Mouse (Mus musculus) liver, adult 2 months (tissue): ENCODE results near the gene Vps8. TPM values are rescaled to one million over a fixed set of nuclear protein-coding genes. Genes with fewer than 3 reads are reported as not detected.

Experiments used
- DNase-seq: peaks from one replicate; pipeline ENCODE4 v3.0.0-alpha.2; 2011; ENCODE audit warnings: low read depth, low spot score; ENCODE audit errors: extremely low read depth
- H3K27ac ChIP-seq: fragments of 200-500 bp; replicated peaks from 2 replicates; pipeline ENCODE4 v1.5.1; 2012; ENCODE audit warnings: low read depth, mild to moderate bottlenecking, control low read depth, inconsistent platforms, low read length; ENCODE audit not compliant: insufficient read depth
- H3K27me3 ChIP-seq: fragments of 200-500 bp; 2 replicates; pipeline ENCODE4 v1.6.1; 2012; ENCODE audit warnings: mild to moderate bottlenecking, moderate library complexity, low read length, inconsistent platforms; ENCODE audit not compliant: control insufficient read depth, insufficient read depth
- H3K36me3 ChIP-seq: fragments of 200-500 bp; 2 replicates; pipeline ENCODE4 v1.6.1; 2012; ENCODE audit warnings: low read length, inconsistent platforms; ENCODE audit not compliant: control insufficient read depth, insufficient read depth
- H3K4me1 ChIP-seq: fragments of 200-500 bp; 2 replicates; pipeline ENCODE4 v1.6.1; 2011; ENCODE audit warnings: low read length; ENCODE audit not compliant: control insufficient read depth, insufficient read depth
- H3K4me3 ChIP-seq: fragments of 200-500 bp; 2 replicates; pipeline ENCODE4 v1.5.1; 2011; ENCODE audit warnings: low read depth, mild to moderate bottlenecking, control low read depth, low read length, moderate library complexity; ENCODE audit not compliant: insufficient read depth
- H3K79me2 ChIP-seq: fragments of 200-500 bp; 2 replicates; pipeline ENCODE4 v1.6.1; 2012; ENCODE audit warnings: inconsistent platforms, mild to moderate bottlenecking, low read length, moderate library complexity; ENCODE audit not compliant: control insufficient read depth, insufficient read depth
- H3K9ac ChIP-seq: fragments of 200-500 bp; 2 replicates; pipeline ENCODE4 v1.6.1; 2012; ENCODE audit warnings: low read depth, mild to moderate bottlenecking, control low read depth, inconsistent platforms, low read length
- CTCF ChIP-seq: fragments of 200-500 bp; IDR thresholded peaks from 2 replicates; pipeline ENCODE4 v1.5.1; 2011; ENCODE audit warnings: low read depth, low read length, control low read depth
- POLR2A ChIP-seq: fragments of 200-500 bp; IDR thresholded peaks from 2 replicates; pipeline ENCODE4 v1.6.1; 2011; ENCODE audit warnings: low read length, control low read depth; ENCODE audit not compliant: insufficient read depth; ENCODE audit errors: extremely low read depth
- WGBS: fragments of 180-500 bp; shearing (Covaris S2); methylation state at CpG from one replicate; pipeline ENCODE4 v1.1.7; 2018; 5-methylcytosine and 5-hydroxymethylcytosine counted together
- polyA plus RNA-seq: library from polyadenylated mRNA; depleted of rRNA; stranded (reverse); fragments of >200 nt; gene quantifications from 2 replicates; pipeline ENCODE4 v1.2.3, GENCODE M21; 2012
- total RNA-seq: library from RNA; depleted of rRNA; stranded (reverse); fragments of >200 nt; gene quantifications from 2 replicates; pipeline ENCODE4 v1.2.3, GENCODE M21; 2014

The Vps8 gene
- total and polyA plus RNA-seq, 2 experiments = 5.4 to 6.8 TPM

- no peaks in the 10 kb centered on the region for H3K27me3 ChIP-seq
- H3K9ac ChIP-seq = no peak overlapping the region
- H3K4me3 ChIP-seq = no peak overlapping the region
- H3K27ac ChIP-seq = no peak overlapping the region
- H3K79me2 ChIP-seq = no peaks in the 10 kb centered on the region
- H3K4me1 ChIP-seq = no peaks in the 10 kb centered on the region
- 58% methylated on average over 8 of the region's 8 CpGs for WGBS
- DNase-seq = no peak
- TF ChIP-seq POLR2A (no peak), CTCF (no peak)
- H3K36me3 ChIP-seq = no peaks in the 10 kb centered on the region
Measured at GRCm38 (mm10) chr16:21398345-21399051, 24.4 kb upstream of the Vps8 start.

GRCm38 (mm10) chr16:21399942-21400341 lies 23.0 kb upstream of the Vps8 start:
- Histone ChIP-seq H3K27me3 (no peaks in the 10 kb centered on the region), H3K4me1 (no peaks in the 10 kb centered on the region), H3K79me2 (no peaks in the 10 kb centered on the region), H3K27ac (no peak overlapping the region), H3K9ac (no peak overlapping the region), H3K36me3 (no peaks in the 10 kb centered on the region), H3K4me3 (no peak overlapping the region)
- TF ChIP-seq CTCF (no peak), POLR2A (no peak)
- no peak for DNase-seq
- 90% methylated on average over 4 of the region's 4 CpGs for WGBS

DNA sequence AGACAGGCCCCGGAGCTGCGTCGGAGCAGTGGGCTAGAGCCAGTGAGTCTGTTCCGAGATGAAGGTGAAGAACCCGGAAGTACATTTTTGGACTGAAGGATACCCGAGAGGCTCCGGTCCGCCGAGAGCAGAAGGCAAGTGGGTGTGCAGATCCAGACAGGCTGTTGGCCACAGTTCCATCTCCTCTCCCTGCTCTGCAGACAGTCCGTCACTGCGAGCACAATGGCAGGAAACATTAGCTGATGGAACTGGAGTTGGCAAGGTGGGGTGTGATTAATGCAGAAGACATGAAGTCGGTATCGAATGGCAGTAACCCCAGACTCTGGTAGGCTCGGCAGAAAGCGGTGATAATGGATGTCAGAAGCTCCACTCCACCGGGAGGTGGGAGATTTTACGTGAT lies 20.9 kb upstream of the Vps8 start:
- WGBS = 66% methylated on average over 17 of the region's 17 CpGs
- no peak for DNase-seq
- Histone ChIP-seq H3K4me3 (no peak overlapping the region), H3K79me2 (no peaks in the 10 kb centered on the region), H3K36me3 (no peaks in the 10 kb centered on the region), H3K4me1 (no peaks in the 10 kb centered on the region), H3K27me3 (no peaks in the 10 kb centered on the region), H3K9ac (no peak overlapping the region), H3K27ac (no peak overlapping the region)
- TF ChIP-seq POLR2A (no peak), CTCF (no peak)

DNA sequence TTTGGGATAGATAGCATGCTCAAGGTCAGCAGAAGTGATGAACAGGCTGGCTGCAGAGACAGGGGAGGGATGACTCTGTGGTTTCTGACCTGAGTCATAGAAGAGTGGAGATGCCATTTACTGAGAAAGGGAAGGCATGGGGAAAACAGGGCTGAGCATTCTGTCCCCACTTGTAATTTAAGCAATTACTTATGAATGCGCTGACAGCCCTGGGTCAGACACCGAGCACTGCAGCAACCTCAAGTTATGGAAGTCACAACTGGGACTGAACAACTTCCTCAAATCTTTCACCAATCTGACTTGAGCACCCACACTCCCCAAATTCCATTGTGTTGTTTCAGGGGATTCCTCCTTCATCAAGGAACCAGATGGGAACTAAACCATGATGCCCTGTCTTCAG lies 19.5 kb upstream of the Vps8 start:
- WGBS = 85% methylated on average over 2 of the region's 2 CpGs
- H3K36me3 ChIP-seq = no peaks in the 10 kb centered on the region
- TF ChIP-seq CTCF (no peak), POLR2A (no peak)

GRCm38 (mm10) chr16:21404631-21405030 lies 18.3 kb upstream of the Vps8 start:
- H3K36me3 ChIP-seq = no peaks in the 10 kb centered on the region
- no peaks in the 10 kb centered on the region for H3K4me1 ChIP-seq
- no peak for TF ChIP-seq CTCF
- H3K4me3 ChIP-seq = no peak overlapping the region
- H3K27ac ChIP-seq = no peak overlapping the region
- DNase-seq = no peak
- no peak overlapping the region for H3K9ac ChIP-seq
- no peaks in the 10 kb centered on the region for H3K79me2 ChIP-seq
- no peaks in the 10 kb centered on the region for H3K27me3 ChIP-seq
- 61% methylated on average over 5 of the region's 5 CpGs for WGBS

More for the DNA sequence above, 19.5 kb upstream of the Vps8 start:
- no peak for DNase-seq
- Histone ChIP-seq H3K79me2 (no peaks in the 10 kb centered on the region), H3K27me3 (no peaks in the 10 kb centered on the region), H3K4me3 (no peak overlapping the region), H3K4me1 (no peaks in the 10 kb centered on the region), H3K27ac (no peak overlapping the region), H3K9ac (no peak overlapping the region)

DNA sequence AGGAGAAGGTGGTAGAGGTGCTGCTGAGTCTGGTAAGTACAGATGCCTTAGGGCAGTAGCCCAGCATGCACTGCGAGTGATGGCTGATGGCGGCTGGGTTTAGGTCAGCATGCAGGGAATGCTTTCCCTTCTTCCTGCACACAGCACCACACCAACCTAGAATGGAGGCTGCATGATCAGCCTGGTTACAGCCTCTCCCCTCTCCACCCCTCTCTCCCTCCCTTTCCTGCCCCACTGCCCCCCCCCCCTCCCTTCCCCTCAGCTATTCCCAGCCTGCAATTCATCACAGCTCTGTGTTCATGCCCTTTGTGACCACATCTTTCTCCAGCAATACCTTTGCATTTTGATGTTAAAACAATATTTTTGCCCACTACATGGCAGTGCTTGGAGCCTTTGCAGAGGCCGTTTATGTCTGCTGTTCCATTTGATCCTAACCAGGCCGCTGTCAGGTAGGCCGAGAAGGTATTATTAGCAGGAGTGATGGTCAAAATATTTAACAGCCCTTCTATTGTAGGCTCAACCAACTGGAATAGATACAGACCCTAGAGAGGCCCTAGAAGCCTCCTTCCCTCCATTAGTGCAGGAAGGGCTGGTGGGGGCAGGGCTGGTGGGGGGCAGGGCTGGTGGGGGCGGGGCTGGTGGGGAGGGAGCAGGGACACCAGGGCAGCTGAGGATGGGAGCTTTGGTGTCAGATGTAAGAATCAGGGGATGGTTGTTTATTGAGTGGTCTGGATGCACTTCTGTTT lies 17.5 kb upstream of the Vps8 start:
- H3K27ac ChIP-seq = no peak overlapping the region
- no peak for TF ChIP-seq CTCF
- TF ChIP-seq POLR2A = no peak
- 80% methylated on average over 6 of the region's 6 CpGs for WGBS
- H3K79me2 ChIP-seq = no peaks in the 10 kb centered on the region
- no peaks in the 10 kb centered on the region for H3K36me3 ChIP-seq
- H3K9ac ChIP-seq = no peak overlapping the region
- H3K4me3 ChIP-seq = no peak overlapping the region
- H3K4me1 ChIP-seq = no peaks in the 10 kb centered on the region
- no peak for DNase-seq
- H3K27me3 ChIP-seq = no peaks in the 10 kb centered on the region
